Mouse (Mus musculus) telencephalon, adult 2 months (tissue): ENCODE data around the gene 1700016K19Rik.

Experiments used
- DNase-seq: peaks from one replicate; pipeline ENCODE4 v3.0.0-alpha.2; 2011; ENCODE audit warnings: low read depth, low spot score

Gene 1700016K19Rik

GRCm38 (mm10) chr11:76033359-76033758 is 33.6 kb downstream of the 1700016K19Rik start:
- no peak for DNase-seq

- DNase-seq: peak; percentile 49
Observed at GRCm38 (mm10) chr11:76033836-76034235, 34.1 kb downstream of the 1700016K19Rik start.

GRCm38 (mm10) chr11:76035182-76035581 is 35.5 kb downstream of the 1700016K19Rik start:
- no peak for DNase-seq

GRCm38 (mm10) chr11:76037581-76038294 is 38.0 kb downstream of the 1700016K19Rik start:
- DNase-seq: no peak

GRCm38 (mm10) chr11:76039271-76040053 is 39.8 kb downstream of the 1700016K19Rik start:
- DNase-seq: no peak

- no peak for DNase-seq
Observed at GRCm38 (mm10) chr11:76040106-76040505, 40.4 kb downstream of the 1700016K19Rik start.

GRCm38 (mm10) chr11:76040761-76041376 is 41.2 kb downstream of the 1700016K19Rik start:
- DNase-seq: no peak

GRCm38 (mm10) chr11:76042041-76042638 is 42.4 kb downstream of the 1700016K19Rik start:
- no peak for DNase-seq

- peak; percentile 92 for DNase-seq
Observed at GRCm38 (mm10) chr11:76042882-76043281, 43.2 kb downstream of the 1700016K19Rik start.

GRCm38 (mm10) chr11:76044468-76044867 is 44.8 kb downstream of the 1700016K19Rik start:
- no peak for DNase-seq

- DNase-seq: no peak
Observed at GRCm38 (mm10) chr11:76045367-76045766, 45.7 kb downstream of the 1700016K19Rik start.

- no peak for DNase-seq
Observed at GRCm38 (mm10) chr11:76050509-76050908, 50.8 kb downstream of the 1700016K19Rik start.

- no peak for DNase-seq
Observed at GRCm38 (mm10) chr11:76050967-76051512, 51.3 kb downstream of the 1700016K19Rik start.

- DNase-seq: no peak
Observed at GRCm38 (mm10) chr11:76052496-76052895, 52.8 kb downstream of the 1700016K19Rik start.
